Mouse (Mus musculus) heart, postnatal 4 days (tissue): ENCODE measurements around the gene Tmem37. TPM values are rescaled to one million over a fixed set of nuclear protein-coding genes. Genes with fewer than 3 reads are reported as not detected.

Experiments
- DNase-seq: peaks from one replicate; pipeline ENCODE4 v3.0.0; 2021
- total RNA-seq, 2 experiments: library from RNA; stranded (reverse); gene quantifications; 2 replicates each; pipeline ENCODE4 v1.2.3; 2021

Tmem37 gene
- total RNA-seq, 2 experiments from 2014 or later = 3.6 to 5.5 TPM

- DNase-seq = no peak
Observed at GRCm38 (mm10) chr1:120057044-120057443, 16.8 kb downstream of the Tmem37 start.

GRCm38 (mm10) chr1:120056236-120056635 is 17.6 kb downstream of the Tmem37 start:
- DNase-seq = no peak

- DNase-seq = no peak
Observed at GRCm38 (mm10) chr1:120055475-120055874, 18.4 kb downstream of the Tmem37 start.

GRCm38 (mm10) chr1:120054997-120055396 is 18.9 kb downstream of the Tmem37 start:
- DNase-seq = no peak

GRCm38 (mm10) chr1:120051070-120051469 is 22.8 kb downstream of the Tmem37 start:
- DNase-seq = no peak

DNA sequence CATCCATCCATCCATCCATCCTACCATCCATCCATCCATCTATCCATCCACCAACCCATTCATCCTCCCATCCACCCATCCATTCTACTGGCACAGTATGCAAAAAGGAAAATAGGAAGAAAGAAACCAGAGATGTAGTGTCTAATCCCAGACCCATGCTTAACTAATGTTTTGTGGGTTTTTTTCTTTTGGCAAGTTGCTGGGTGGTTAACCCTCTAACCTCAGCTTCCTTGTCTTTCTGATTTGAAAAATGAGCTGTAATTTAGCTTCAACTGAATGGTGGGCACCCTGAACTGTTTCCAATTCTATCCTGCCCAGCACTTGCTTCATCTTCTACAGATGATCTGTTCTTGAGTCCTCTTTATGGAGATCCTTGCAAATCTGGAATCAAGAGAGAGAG is 26.5 kb downstream of the Tmem37 start:
- DNase-seq = no peak

DNA sequence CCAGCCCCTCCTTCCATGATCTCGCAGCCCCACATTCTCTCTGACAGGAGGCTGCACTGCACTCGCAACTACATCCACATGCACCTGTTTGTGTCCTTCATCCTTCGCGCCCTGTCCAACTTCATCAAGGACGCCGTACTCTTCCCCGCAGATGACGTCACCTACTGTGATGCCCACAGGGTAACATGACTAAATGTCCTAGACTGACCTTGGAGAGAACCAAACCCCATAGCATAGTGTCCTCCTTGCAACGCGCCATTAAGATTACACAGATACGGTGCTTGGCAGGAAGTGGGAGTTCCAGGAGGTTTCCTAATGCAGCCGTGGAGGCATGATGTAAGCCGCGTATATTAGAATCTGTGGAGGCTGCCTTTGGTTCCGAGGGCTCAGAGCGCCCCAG is 29.3 kb downstream of the Tmem37 start:
- DNase-seq = no peak

DNA sequence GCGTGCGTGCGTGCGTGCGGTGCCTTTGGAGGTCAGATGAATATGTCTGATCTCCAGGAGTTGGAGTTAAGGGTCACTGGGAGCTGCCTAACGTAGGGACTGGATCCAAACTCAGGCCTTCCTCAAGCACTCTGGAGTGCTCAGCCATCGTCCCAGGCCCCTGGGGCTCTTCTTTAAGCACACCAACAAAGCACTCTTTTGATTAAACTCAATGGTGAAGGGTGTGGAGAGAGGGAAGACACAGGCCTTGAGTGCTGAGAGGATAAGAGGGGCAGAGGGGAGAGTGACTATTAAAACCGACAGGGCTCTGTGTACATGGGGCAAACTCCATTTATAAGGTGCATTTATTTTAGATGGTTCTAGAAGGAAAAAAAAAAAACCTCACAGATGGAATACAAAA is 31.5 kb downstream of the Tmem37 start:
- no peak for DNase-seq

GRCm38 (mm10) chr1:120038594-120038993 is 35.3 kb downstream of the Tmem37 start:
- no peak for DNase-seq

- DNase-seq = peak; percentile 41
Observed at GRCm38 (mm10) chr1:120037021-120037683, 36.7 kb downstream of the Tmem37 start.

DNA sequence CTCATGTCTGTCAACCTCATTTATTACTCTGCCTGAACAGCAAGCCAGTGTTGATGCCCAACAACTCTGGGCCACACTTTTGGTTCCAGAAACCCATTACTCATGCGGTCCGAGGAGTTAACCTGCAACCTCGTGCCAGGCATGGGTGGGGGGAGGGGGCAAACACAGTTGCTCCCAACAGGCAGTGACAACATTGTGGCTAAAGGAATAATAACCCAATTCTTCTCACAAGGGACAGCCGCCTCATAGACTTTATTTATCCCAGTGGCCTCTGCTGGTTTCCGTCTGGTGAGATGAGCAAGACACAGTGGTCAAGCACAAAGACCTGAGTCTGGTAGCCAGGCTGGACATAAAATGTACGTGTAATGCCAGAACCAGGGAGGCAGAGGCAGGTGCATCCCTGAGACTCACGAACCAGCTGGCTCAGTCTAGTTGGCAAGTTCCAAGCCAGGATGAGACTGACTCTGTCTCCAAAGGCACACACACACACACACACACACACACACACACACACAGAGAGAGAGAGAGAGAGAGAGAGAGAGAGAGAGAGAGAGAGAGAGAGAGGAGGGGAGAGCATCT is 38.3 kb downstream of the Tmem37 start:
- DNase-seq = no peak

DNA sequence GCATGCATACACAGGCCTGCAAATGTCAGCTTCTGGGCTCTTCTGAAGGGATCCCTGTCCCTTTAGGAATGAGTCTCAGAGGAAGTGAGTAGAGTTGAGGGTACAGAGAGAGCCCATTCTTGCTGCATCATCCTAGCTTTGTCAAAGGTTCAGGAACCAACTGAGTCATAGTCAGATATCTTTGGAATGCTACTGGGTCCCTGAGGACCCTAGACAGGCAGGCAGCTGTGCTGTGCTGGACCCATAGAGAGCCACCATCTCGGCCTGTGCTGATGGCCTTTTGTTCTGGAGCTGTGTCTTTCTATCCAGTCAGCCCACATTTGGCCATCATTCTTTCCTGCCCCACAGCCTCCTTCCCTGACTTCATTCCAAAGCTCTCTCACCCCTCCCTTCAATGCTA is 39.1 kb downstream of the Tmem37 start:
- no peak for DNase-seq

GRCm38 (mm10) chr1:120033469-120033854 is 40.4 kb downstream of the Tmem37 start:
- no peak for DNase-seq

- DNase-seq = peak; percentile 89
Observed at GRCm38 (mm10) chr1:120032804-120033468, 40.9 kb downstream of the Tmem37 start.

- DNase-seq = no peak
Observed at GRCm38 (mm10) chr1:120030474-120030873, 43.4 kb downstream of the Tmem37 start.

GRCm38 (mm10) chr1:120027693-120028092 is 46.2 kb downstream of the Tmem37 start:
- DNase-seq = peak; percentile 82

GRCm38 (mm10) chr1:120025050-120025439 is 48.8 kb downstream of the Tmem37 start:
- no peak for DNase-seq

DNA sequence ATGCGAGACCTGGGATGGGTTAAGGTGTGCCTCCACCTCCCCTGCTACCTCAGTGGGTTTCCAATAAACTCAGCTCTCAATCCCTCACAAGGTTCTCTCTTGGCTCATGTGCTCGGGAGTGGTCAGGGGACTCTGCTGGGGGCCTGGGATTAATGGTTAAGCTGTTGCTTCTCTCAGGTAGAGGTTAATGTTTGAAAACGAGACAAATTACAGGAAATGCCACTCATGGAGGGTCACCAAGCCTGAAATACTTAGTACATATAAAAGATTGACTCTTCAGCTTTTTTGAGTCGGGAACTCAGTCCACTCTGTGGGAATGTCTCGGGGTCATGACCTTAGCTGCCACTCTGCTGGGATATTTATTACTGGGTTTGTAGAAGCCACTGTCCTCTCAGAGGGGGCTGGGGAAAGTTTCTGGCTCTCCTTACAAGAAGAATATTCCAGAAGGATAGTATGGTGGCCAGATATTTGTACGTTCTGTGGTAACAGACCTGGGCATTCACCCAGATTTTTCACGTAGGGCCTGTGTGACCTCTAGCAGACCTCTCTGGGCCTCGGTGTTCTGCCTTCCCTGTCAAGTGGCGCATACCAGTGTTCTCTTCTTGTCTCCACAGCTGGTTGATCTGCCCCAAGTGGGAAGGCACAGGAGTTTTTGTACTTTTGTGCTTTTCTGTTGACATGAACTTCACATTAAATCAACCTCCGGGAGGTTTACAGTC is 49.4 kb downstream of the Tmem37 start:
- DNase-seq = peak; percentile 17

GRCm38 (mm10) chr1:120021951-120022350 is 51.9 kb downstream of the Tmem37 start:
- no peak for DNase-seq

DNA sequence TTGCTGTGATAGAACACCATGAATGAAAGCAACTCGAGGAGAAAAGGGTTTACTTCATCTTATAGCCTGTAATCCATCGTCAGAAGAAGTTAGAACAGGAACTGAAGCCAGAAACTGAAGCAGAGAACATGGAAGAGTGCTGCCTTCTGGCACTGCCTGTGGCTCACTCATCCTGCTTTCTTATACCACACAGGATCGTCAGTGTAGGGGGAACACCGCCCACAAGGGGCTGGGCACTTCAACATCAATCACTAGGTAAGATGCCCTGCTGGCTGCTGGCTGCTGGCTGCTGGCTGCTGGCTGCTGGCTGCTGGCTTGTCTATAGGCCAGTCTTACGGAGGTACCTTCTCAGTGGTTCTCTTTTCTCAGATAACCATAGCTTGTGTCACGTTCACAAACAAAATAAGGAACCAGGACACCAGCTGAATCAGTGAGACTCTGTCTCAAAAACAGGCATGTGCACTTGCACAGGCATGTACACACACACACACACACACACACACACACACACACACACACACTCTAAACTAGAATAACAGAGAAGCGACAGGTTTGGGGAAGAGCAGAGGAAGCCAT is 53.5 kb downstream of the Tmem37 start:
- no peak for DNase-seq

DNA sequence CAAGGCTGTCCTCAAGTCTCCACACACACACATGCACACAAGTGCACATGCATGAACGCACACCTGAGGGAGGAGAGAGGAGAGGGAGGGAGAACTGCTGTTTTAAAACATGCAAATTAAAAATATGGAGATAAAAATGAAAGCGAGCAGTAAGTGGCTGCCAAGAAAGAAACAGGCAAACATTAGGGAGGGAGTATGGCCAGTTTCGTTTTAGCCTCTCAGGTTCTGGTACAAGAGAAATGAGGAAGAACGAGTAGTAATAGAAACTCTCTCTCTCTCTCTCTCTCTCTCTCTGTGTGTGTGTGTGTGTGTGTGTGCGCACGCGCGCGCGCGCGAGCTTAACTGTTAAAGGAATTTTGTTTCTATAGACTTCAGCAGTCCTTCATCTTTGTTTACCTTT is 54.4 kb downstream of the Tmem37 start:
- no peak for DNase-seq

GRCm38 (mm10) chr1:120018900-120019299 is 55.0 kb downstream of the Tmem37 start:
- DNase-seq = no peak
